Mouse (Mus musculus) intestine, embryonic 16.5 days (tissue): ENCODE results near the gene Hist1h2bk. TPM values are rescaled to one million over a fixed set of nuclear protein-coding genes. Genes with fewer than 3 reads are reported as not detected.
"Not testable (repeated sequence)": the region's sequence is repeated elsewhere in the genome, so short reads cannot be mapped to it uniquely, and the experiment has no call there.

Experiments used
- ATAC-seq: fragments of 200-750 bp; cut with Nextera tagmentation; 2 replicates; pipeline ENCODE4 v1.8.0; 2017; ENCODE audit warnings: moderate TSS enrichment, moderate library complexity
- H3K27ac ChIP-seq: fragments of 300-500 bp; sonication (generic); 2 replicates; pipeline ENCODE4 v1.5.1; 2014; ENCODE audit warnings: mild to moderate bottlenecking, low read length
- H3K27me3 ChIP-seq: fragments of 300-500 bp; sonication (generic); replicated peaks from 2 replicates; pipeline ENCODE4 v1.6.1; 2014; ENCODE audit warnings: low read length, control low read depth, mixed read lengths; ENCODE audit not compliant: control insufficient read depth, insufficient read depth
- H3K36me3 ChIP-seq: fragments of 300-500 bp; sonication (generic); 2 replicates; pipeline ENCODE4 v1.6.1; 2014; ENCODE audit warnings: low read length, control low read depth; ENCODE audit not compliant: control insufficient read depth, insufficient read depth
- H3K4me1 ChIP-seq: fragments of 300-500 bp; sonication (generic); 2 replicates; pipeline ENCODE4 v1.6.1; 2014; ENCODE audit warnings: low read length, control low read depth, mixed read lengths; ENCODE audit not compliant: control insufficient read depth, insufficient read depth
- H3K4me2 ChIP-seq: fragments of 300-500 bp; sonication (generic); 2 replicates; pipeline ENCODE4 v1.6.1; 2014; ENCODE audit warnings: low read depth, low read length, control low read depth
- H3K4me3 ChIP-seq: fragments of 300-500 bp; sonication (generic); 2 replicates; pipeline ENCODE4 v1.5.1; 2014; ENCODE audit warnings: mild to moderate bottlenecking, low read length
- H3K9ac ChIP-seq: fragments of 300-500 bp; sonication (generic); 2 replicates; pipeline ENCODE4 v1.6.1; 2014; ENCODE audit warnings: low read depth, low read length
- H3K9me3 ChIP-seq: fragments of 300-500 bp; sonication (generic); 2 replicates; pipeline ENCODE4 v1.6.1; 2016; ENCODE audit warnings: low read length, control low read depth; ENCODE audit not compliant: control insufficient read depth
- WGBS: fragments of 180-500 bp; shearing (Covaris S2); extraction: QIAGEN DNeasy Blood & Tissue Kit; methylation state at CpG from one replicate; pipeline ENCODE4 v1.1.7; 2014; 5-methylcytosine and 5-hydroxymethylcytosine counted together
- polyA plus RNA-seq: library from polyadenylated mRNA; unstranded; fragments of >200 nt; fragmentation: Nextera tagmentation; extraction: Ambion mirVana; gene quantifications from 2 replicates; pipeline ENCODE4 v1.2.1, GENCODE M21; 2015

Hist1h2bk gene
- polyA plus RNA-seq: 1.8 and 2.9 TPM in 2 replicates

- ATAC-seq: peak; percentile 96
- Histone ChIP-seq H3K4me3 (peak within 1 kb of the TSS; percentile 50), H3K4me1 (peaks cover 12% of the 10 kb centered on the region; the same call in 1 of the 2 replicates), H3K27ac (peak within 1 kb of the TSS; percentile 93), H3K9ac (peak within 1 kb of the TSS; percentile 67), H3K4me2 (peak within 1 kb of the TSS; percentile 70)
- H3K27me3 ChIP-seq, H3K9me3 ChIP-seq, H3K36me3 ChIP-seq: not testable (repeated sequence)
- whole genome bisulfite sequencing: under 1% methylated on average over 22 of the region's 69 CpGs
These were observed at the start of gene Hist1h2bk, which contains the start of gene Hist1h2ah for GRCm38 (mm10) chr13:22035267-22036148. Hist1h2bk (plus strand) TSS chr13:22035870. Hist1h2ah (minus strand) TSS chr13:22035568.

- no peaks in the 10 kb centered on the region for H3K36me3 ChIP-seq
- WGBS: 87% methylated on average over 5 of the region's 5 CpGs
- ATAC-seq: no peak
- H3K9me3 ChIP-seq: no peaks in the 10 kb centered on the region
- H3K4me1 ChIP-seq: no peaks in the 10 kb centered on the region
- H3K27me3 ChIP-seq: peaks cover 14% of the 10 kb centered on the region; the same call in 1 of the 2 replicates
- no peak overlapping the region for H3K9ac ChIP-seq
- H3K4me2 ChIP-seq: no peak overlapping the region
- no peak overlapping the region for H3K4me3 ChIP-seq
- H3K27ac ChIP-seq: no peak overlapping the region
These were observed 43.1 kb upstream of the Hist1h2bk start for GRCm38 (mm10) chr13:21992550-21992949.

GRCm38 (mm10) chr13:21993957-21994738 lies 41.5 kb upstream of the Hist1h2bk start:
- peak; percentile 53; the same call in 1 of the 2 replicates for ATAC-seq
- Histone ChIP-seq H3K4me1 (no peaks in the 10 kb centered on the region), H3K36me3 (no peaks in the 10 kb centered on the region), H3K9me3 (no peaks in the 10 kb centered on the region), H3K27ac (no peak overlapping the region), H3K4me3 (peak overlapping the region; percentile 28; the same call in 1 of the 2 replicates), H3K27me3 (peaks cover 27% of the 10 kb centered on the region), H3K9ac (no peak overlapping the region), H3K4me2 (peak overlapping the region; percentile 13; the same call in 1 of the 2 replicates)
- WGBS: 4% methylated on average over 22 of the region's 22 CpGs

- H3K9me3 ChIP-seq: no peaks in the 10 kb centered on the region
- no peak for ATAC-seq
- H3K4me1 ChIP-seq: no peaks in the 10 kb centered on the region
- H3K4me3 ChIP-seq: peak overlapping the region; percentile 49
- H3K36me3 ChIP-seq: no peaks in the 10 kb centered on the region
- H3K27ac ChIP-seq: no peak overlapping the region
- peaks cover 29% of the 10 kb centered on the region for H3K27me3 ChIP-seq
- 4% methylated on average over 8 of the region's 8 CpGs for WGBS
- H3K4me2 ChIP-seq: peak overlapping the region; percentile 55
- no peak overlapping the region for H3K9ac ChIP-seq
These were observed 40.8 kb upstream of the Hist1h2bk start for GRCm38 (mm10) chr13:21994896-21995295.

GRCm38 (mm10) chr13:21995331-21995914 lies 40.2 kb upstream of the Hist1h2bk start:
- WGBS: 1% methylated on average over 21 of the region's 21 CpGs
- no peaks in the 10 kb centered on the region for H3K9me3 ChIP-seq
- H3K27me3 ChIP-seq: peaks cover 34% of the 10 kb centered on the region
- peak; percentile 81 for ATAC-seq
- no peak overlapping the region for H3K9ac ChIP-seq
- H3K4me3 ChIP-seq: peak overlapping the region; percentile 49
- H3K4me1 ChIP-seq: no peaks in the 10 kb centered on the region
- no peak overlapping the region for H3K27ac ChIP-seq
- H3K36me3 ChIP-seq: no peaks in the 10 kb centered on the region
- H3K4me2 ChIP-seq: peak overlapping the region; percentile 55

GRCm38 (mm10) chr13:21996101-21996839 lies 39.4 kb upstream of the Hist1h2bk start:
- Histone ChIP-seq H3K4me1 (no peaks in the 10 kb centered on the region), H3K4me3 (peak overlapping the region; percentile 49), H3K9me3 (no peaks in the 10 kb centered on the region), H3K4me2 (peak overlapping the region; percentile 55), H3K36me3 (no peaks in the 10 kb centered on the region), H3K9ac (no peak overlapping the region), H3K27ac (no peak overlapping the region), H3K27me3 (peaks cover 41% of the 10 kb centered on the region)
- WGBS: 5% methylated on average over 12 of the region's 12 CpGs
- ATAC-seq: 0 out of 2 replicates have a peak, but pooled peaks have one; percentile 29

GRCm38 (mm10) chr13:21996840-21997185 lies 38.9 kb upstream of the Hist1h2bk start:
- H3K4me1 ChIP-seq: no peaks in the 10 kb centered on the region
- no peak overlapping the region for H3K27ac ChIP-seq
- H3K4me3 ChIP-seq: peak overlapping the region; percentile 41
- no peaks in the 10 kb centered on the region for H3K36me3 ChIP-seq
- H3K27me3 ChIP-seq: peaks cover 46% of the 10 kb centered on the region
- H3K4me2 ChIP-seq: peak overlapping the region; percentile 55
- 3% methylated on average over 13 of the region's 13 CpGs for WGBS
- H3K9ac ChIP-seq: no peak overlapping the region
- H3K9me3 ChIP-seq: no peaks in the 10 kb centered on the region
- ATAC-seq: no peak

GRCm38 (mm10) chr13:21997201-21997820 lies 38.4 kb upstream of the Hist1h2bk start:
- Histone ChIP-seq H3K4me1 (no peaks in the 10 kb centered on the region), H3K36me3 (no peaks in the 10 kb centered on the region), H3K4me2 (peak overlapping the region; percentile 55), H3K9me3 (no peaks in the 10 kb centered on the region), H3K27ac (no peak overlapping the region), H3K9ac (no peak overlapping the region), H3K4me3 (peak overlapping the region; percentile 41), H3K27me3 (peaks cover 51% of the 10 kb centered on the region)
- ATAC-seq: no peak
- 2% methylated on average over 21 of the region's 21 CpGs for WGBS
